Mouse (Mus musculus) CH12.LX (cell line): ENCODE measurements around the gene Ovgp1. TPM values are rescaled to one million over a fixed set of nuclear protein-coding genes. Genes with fewer than 3 reads are reported as not detected.

ENCODE experiments used
- DNase-seq: peaks from one replicate; pipeline ENCODE4 v3.0.0-alpha.2; 2013; ENCODE audit errors: extremely low read depth
- H3K27ac ChIP-seq: 2 replicates; pipeline ENCODE4 v1.5.1; 2012; ENCODE audit warnings: low read depth, mild to moderate bottlenecking, control low read depth, moderate library complexity; ENCODE audit not compliant: insufficient read depth
- H3K27me3 ChIP-seq: replicated peaks from 2 replicates; pipeline ENCODE3; 2012; ENCODE audit warnings: inconsistent platforms
- H3K36me3 ChIP-seq, 2 experiments: replicated peaks in 1 of 2; 2 replicates each; pipeline versions ENCODE3 to v1.6.1; 2012; ENCODE audit warnings: inconsistent platforms in 1 of 2, low read length in 1 of 2, mild to moderate bottlenecking in 1 of 2, mixed read lengths in 1 of 2, moderate library complexity in 1 of 2; ENCODE audit not compliant: control insufficient read depth in 1 of 2, insufficient read depth in 1 of 2
- H3K4me1 ChIP-seq, 2 experiments: 2 replicates each; pipeline ENCODE4 v1.6.1; 2012; ENCODE audit warnings: inconsistent platforms in 1 of 2, moderate library complexity in 1 of 2; ENCODE audit not compliant: insufficient read depth in 2 of 2, control insufficient read depth in 1 of 2
- H3K4me2 ChIP-seq: 2 replicates; pipeline ENCODE4 v1.6.1; 2012; ENCODE audit warnings: low read depth, mild to moderate bottlenecking, control low read depth; ENCODE audit not compliant: poor library complexity, insufficient read depth, severe bottlenecking
- H3K4me3 ChIP-seq, 3 experiments: fragments of 150-350 bp in 1 of 3; sonication (generic) in 1 of 3; replicated peaks in 1 of 3; 2 replicates each; pipeline versions ENCODE3 to v1.5.1; 2011 to 2012; ENCODE audit warnings: low read depth in 2 of 3, low read length in 2 of 3, mild to moderate bottlenecking in 2 of 3, moderate library complexity in 2 of 3, control low read depth in 1 of 3, improper control_type of control experiment in 1 of 3, inconsistent platforms in 1 of 3, mixed read lengths in 1 of 3; ENCODE audit not compliant: poor library complexity in 1 of 3
- H3K79me2 ChIP-seq: replicated peaks from 2 replicates; pipeline ENCODE4 v1.6.1; 2012; ENCODE audit warnings: mild to moderate bottlenecking, moderate library complexity; ENCODE audit not compliant: control insufficient read depth, poor library complexity, insufficient read depth, severe bottlenecking; ENCODE audit errors: extremely low read depth
- H3K9ac ChIP-seq: 2 replicates; pipeline ENCODE4 v1.6.1; 2012; ENCODE audit warnings: low read depth, mild to moderate bottlenecking, control low read depth, moderate library complexity; ENCODE audit not compliant: insufficient read depth
- H3K9me3 ChIP-seq: replicated peaks from 2 replicates; pipeline ENCODE3; 2012; ENCODE audit warnings: low read length, inconsistent platforms, mixed read lengths
- BHLHE40 ChIP-seq: IDR thresholded peaks from 2 replicates; pipeline ENCODE4 v1.6.1; 2011; ENCODE audit warnings: mild to moderate bottlenecking, low read depth, low read length, improper control_type of control experiment
- E2F4 ChIP-seq: IDR thresholded peaks from 2 replicates; pipeline ENCODE4 v1.6.1; 2011; ENCODE audit warnings: low read depth, low read length, improper control_type of control experiment; ENCODE audit not compliant: insufficient replicate concordance
- ELF1 ChIP-seq: IDR thresholded peaks from 2 replicates; pipeline ENCODE4 v1.6.1; 2014; ENCODE audit warnings: low read depth, mild to moderate bottlenecking, inconsistent platforms, low read length, improper control_type of control experiment
- EP300 ChIP-seq: IDR thresholded peaks from 2 replicates; pipeline ENCODE4 v1.6.1; 2011; ENCODE audit warnings: low read length, improper control_type of control experiment
- IRF4 ChIP-seq: IDR thresholded peaks from 2 replicates; pipeline ENCODE4 v1.6.1; 2014; ENCODE audit warnings: low read depth, mild to moderate bottlenecking, inconsistent platforms, low read length, improper control_type of control experiment
- MAX ChIP-seq: IDR thresholded peaks from 2 replicates; pipeline ENCODE4 v1.6.1; 2011; ENCODE audit warnings: low read length, improper control_type of control experiment
- MAZ ChIP-seq: IDR thresholded peaks from 2 replicates; pipeline ENCODE4 v1.6.1; 2012; ENCODE audit warnings: low read depth, mild to moderate bottlenecking, inconsistent platforms, low read length, improper control_type of control experiment, moderate library complexity
- MXI1 ChIP-seq: IDR thresholded peaks from 2 replicates; pipeline ENCODE4 v1.6.1; 2011; ENCODE audit warnings: mild to moderate bottlenecking, low read depth, low read length, improper control_type of control experiment
- MYC ChIP-seq: IDR thresholded peaks from 2 replicates; pipeline ENCODE4 v1.6.1; 2011; ENCODE audit warnings: low read depth, mild to moderate bottlenecking, improper control_type of control experiment, low read length
- NRF1 ChIP-seq: IDR thresholded peaks from 2 replicates; pipeline ENCODE4 v1.6.1; 2014; ENCODE audit warnings: low read depth, mild to moderate bottlenecking, inconsistent platforms, low read length, improper control_type of control experiment, moderate library complexity
- PAX5 ChIP-seq: IDR thresholded peaks from 2 replicates; pipeline ENCODE4 v1.6.1; 2012; ENCODE audit warnings: low read length, inconsistent platforms, mixed read lengths
- POLR2AphosphoS2 ChIP-seq: IDR thresholded peaks from 2 replicates; pipeline ENCODE4 v1.6.1; 2011; ENCODE audit warnings: low read depth, low read length, improper control_type of control experiment
- RAD21 ChIP-seq: IDR thresholded peaks from 2 replicates; pipeline ENCODE4 v1.6.1; 2011; ENCODE audit warnings: low read depth, mild to moderate bottlenecking, low read length, improper control_type of control experiment, moderate library complexity
- RCOR1 ChIP-seq: conservative IDR thresholded peaks from 2 replicates; pipeline ENCODE4 v1.6.1; 2012; ENCODE audit warnings: low read depth, mild to moderate bottlenecking, inconsistent platforms, low read length, improper control_type of control experiment
- SIN3A ChIP-seq: IDR thresholded peaks from 2 replicates; pipeline ENCODE4 v1.6.1; 2012; ENCODE audit warnings: low read length, improper control_type of control experiment, inconsistent platforms
- SMC3 ChIP-seq: IDR thresholded peaks from 2 replicates; pipeline ENCODE4 v1.6.1; 2011; ENCODE audit warnings: low read depth, low read length, improper control_type of control experiment
- TBP ChIP-seq: conservative IDR thresholded peaks from 2 replicates; pipeline ENCODE4 v1.6.1; 2011; ENCODE audit warnings: low read depth, low read length, improper control_type of control experiment
- TCF12 ChIP-seq: IDR thresholded peaks from 2 replicates; pipeline ENCODE4 v1.6.1; 2014; ENCODE audit warnings: low read depth, mild to moderate bottlenecking, inconsistent platforms, low read length, improper control_type of control experiment
- UBTF ChIP-seq: IDR thresholded peaks from 2 replicates; pipeline ENCODE4 v1.6.1; 2012; ENCODE audit warnings: low read depth, mild to moderate bottlenecking, inconsistent platforms, low read length, improper control_type of control experiment, moderate library complexity
- USF1 ChIP-seq: IDR thresholded peaks from 2 replicates; pipeline ENCODE4 v1.6.1; 2014; ENCODE audit warnings: low read depth, mild to moderate bottlenecking, inconsistent platforms, low read length, improper control_type of control experiment
- ZKSCAN1 ChIP-seq: IDR thresholded peaks from 2 replicates; pipeline ENCODE4 v1.6.1; 2012; ENCODE audit warnings: low read depth, inconsistent platforms, low read length, improper control_type of control experiment, borderline replicate concordance
- dilution Hi-C: fragments of 300-500 bp; cut with MboI; formaldehyde crosslinking; loops from 2 replicates; pipeline ENCODE4 v1.14.3; 2020; ENCODE audit warnings: low sequenced_read_pairs; ENCODE audit not compliant: extremely low pct_unique_long_range_greater_than_20kb, extremely low pct_ligation_motif_present
- in situ Hi-C: fragments of 300-500 bp; cut with MboI; formaldehyde crosslinking; loops from 3 replicates; pipeline ENCODE4 v1.14.3; 2019; ENCODE audit warnings: low sequenced_read_pairs, low pct_ligation_motif_present, low pct_unique_long_range_greater_than_20kb, mixed read lengths
- polyA plus RNA-seq: library from polyadenylated mRNA; unstranded; fragments of >175 nt; gene quantifications from 2 replicates; pipeline ENCODE4 v1.2.1, GENCODE M21; 2012; ENCODE audit warnings: low read depth; ENCODE audit not compliant: insufficient read length
- total RNA-seq, 2 experiments: library from RNA; depleted of rRNA; stranded (reverse); fragments of 300-350 nt in 1 of 2; fragments of >200 nt in 1 of 2; gene quantifications; 2 replicates each; pipeline ENCODE4 v1.2.3; 2012 to 2014

The Ovgp1 gene
- total and polyA plus RNA-seq, 3 experiments, result 1.6 to 5.6 (median 2.3) TPM

DNA sequence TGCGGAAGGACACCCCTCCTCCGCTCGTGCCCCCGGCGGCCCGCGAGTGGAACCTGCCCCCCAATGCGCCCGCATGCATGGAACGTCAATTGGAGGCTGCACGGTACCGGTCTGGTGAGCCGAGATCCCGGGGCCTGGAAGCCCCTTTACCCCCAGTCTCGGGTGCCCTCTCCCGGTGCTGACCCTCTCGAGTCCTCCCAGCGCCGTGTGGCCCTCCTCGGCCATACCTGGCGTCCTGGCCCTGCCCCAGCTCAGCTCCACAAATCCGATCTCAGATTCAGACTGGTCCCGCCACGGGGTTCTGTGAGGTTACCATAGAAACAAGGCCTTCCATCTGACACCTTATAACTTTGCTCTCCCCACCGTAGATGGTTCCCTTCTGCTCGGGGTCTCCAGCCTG is 13.9 kb upstream of the Ovgp1 start:
- no peaks in the 10 kb centered on the region for H3K27me3 ChIP-seq
- H3K79me2 ChIP-seq, result peaks cover 57% of the 10 kb centered on the region
- no peaks in the 10 kb centered on the region for H3K9me3 ChIP-seq
- peaks cover 32 to 71% of the 10 kb centered on the region in 2 experiments for H3K36me3 ChIP-seq
- in situ Hi-C loops, result loop anchor here (5.0 kb wide), 1 partner anchor 57 kb away; no protein-coding TSS in a partner anchor
- peak overlapping the region; percentile 83 to 98 (median 95) for H3K4me3 ChIP-seq
- TF ChIP-seq ZKSCAN1 (no peak), POLR2AphosphoS2 (no peak), MYC (peak; percentile 1; the same call in 1 of the 2 replicates)
- H3K27ac ChIP-seq, result no peak overlapping the region
- no peak overlapping the region for H3K4me2 ChIP-seq
- no peak for DNase-seq
- peak overlapping the region; percentile 83 for H3K9ac ChIP-seq
- dilution Hi-C loops, result no loop called here
- H3K4me1 ChIP-seq, result peaks cover 2 to 50% of the 10 kb centered on the region in 2 experiments; a peak in 3 of 4 replicates

DNA sequence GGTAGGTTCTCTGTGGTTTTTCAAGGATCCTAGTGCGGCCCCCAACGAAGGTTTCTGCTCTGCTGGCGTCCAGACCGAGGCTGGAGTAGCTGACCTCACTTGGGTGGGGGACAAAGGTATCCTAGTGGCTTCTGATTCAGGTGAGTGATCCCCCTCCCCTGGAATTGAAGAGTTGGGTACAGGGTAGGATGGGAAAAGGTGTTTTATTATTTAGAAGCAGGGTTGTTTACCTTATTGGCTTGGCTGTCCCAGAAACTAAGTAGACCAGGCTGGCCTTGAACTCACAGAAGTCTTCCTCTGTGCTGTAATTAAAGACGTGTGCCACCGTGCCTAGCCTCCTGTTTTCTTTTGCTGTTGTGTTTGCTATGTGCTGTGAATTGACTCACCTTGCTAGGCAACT is 13.5 kb upstream of the Ovgp1 start, which contains the start of gene Atp5f1:
Gene Atp5f1 (minus strand): TSS at position 101 of the 400 bp plus-strand sequence.
- in situ Hi-C loops (loop anchor here (5.0 kb wide), 1 partner anchor 58 kb away; no protein-coding TSS in a partner anchor), dilution Hi-C loops (no loop called here)
- H3K9ac ChIP-seq, result peak within 1 kb of the TSS; percentile 92
- peak within 1 kb of the TSS; percentile 58; the same call in 1 of the 2 replicates for H3K4me2 ChIP-seq
- no peak for DNase-seq
- peak within 1 kb of the TSS; percentile 57; the same call in 1 of the 2 replicates for H3K27ac ChIP-seq
- H3K79me2 ChIP-seq, result peaks cover 53% of the 10 kb centered on the region
- no peak for TF ChIP-seq ZKSCAN1
- no peak for TF ChIP-seq E2F4
- no peak for TF ChIP-seq TCF12
- no peak for TF ChIP-seq RAD21
- TF ChIP-seq UBTF, result no peak
- no peak for TF ChIP-seq POLR2AphosphoS2
- TF ChIP-seq PAX5, result no peak
- no peak for TF ChIP-seq SIN3A
- no peak for TF ChIP-seq MAZ
- TF ChIP-seq IRF4, result no peak
- TF ChIP-seq RCOR1, result no peak
- no peak for TF ChIP-seq SMC3
- no peak for TF ChIP-seq EP300
- TF ChIP-seq ELF1, result no peak
- no peak for TF ChIP-seq MAX
- no peak for TF ChIP-seq TBP
- TF ChIP-seq USF1, result no peak
- TF ChIP-seq MXI1, result no peak
- TF ChIP-seq NRF1, result no peak
- no peak for TF ChIP-seq BHLHE40
- peaks cover 2 to 47% of the 10 kb centered on the region in 2 experiments; a peak in 3 of 4 replicates for H3K4me1 ChIP-seq
- H3K36me3 ChIP-seq, result peaks cover 36 to 71% of the 10 kb centered on the region in 2 experiments
- no peaks in the 10 kb centered on the region for H3K9me3 ChIP-seq
- peak within 1 kb of the TSS; percentile 84 to 98 (median 95) for H3K4me3 ChIP-seq
- H3K27me3 ChIP-seq, result no peaks in the 10 kb centered on the region
